Mouse (Mus musculus): ENCODE results near the gene Upk3a.

The Upk3a gene

DNA sequence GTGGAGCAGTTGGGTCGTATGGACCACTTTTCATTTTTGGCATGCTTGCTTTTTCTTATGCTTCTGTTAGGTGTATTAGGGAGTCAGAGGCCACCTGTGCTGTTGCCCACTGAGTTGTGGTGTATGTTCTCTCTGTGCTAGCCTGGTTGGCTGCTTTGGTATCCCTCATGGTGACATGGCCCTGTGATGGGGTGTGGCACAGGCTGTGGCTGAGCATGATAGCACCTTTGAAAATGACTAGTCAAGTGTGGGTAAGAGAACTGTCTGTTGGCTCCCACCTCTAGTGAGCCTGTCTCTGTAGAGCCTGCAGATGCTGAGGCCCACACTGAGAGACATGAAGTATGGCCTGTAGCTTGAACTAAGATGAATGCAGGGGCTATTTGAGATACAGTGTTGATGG lies 32.8 kb downstream of the Upk3a start:
- DNase-seq (ENCODE audit: low spot score in 2 of 2) = no peak

DNA sequence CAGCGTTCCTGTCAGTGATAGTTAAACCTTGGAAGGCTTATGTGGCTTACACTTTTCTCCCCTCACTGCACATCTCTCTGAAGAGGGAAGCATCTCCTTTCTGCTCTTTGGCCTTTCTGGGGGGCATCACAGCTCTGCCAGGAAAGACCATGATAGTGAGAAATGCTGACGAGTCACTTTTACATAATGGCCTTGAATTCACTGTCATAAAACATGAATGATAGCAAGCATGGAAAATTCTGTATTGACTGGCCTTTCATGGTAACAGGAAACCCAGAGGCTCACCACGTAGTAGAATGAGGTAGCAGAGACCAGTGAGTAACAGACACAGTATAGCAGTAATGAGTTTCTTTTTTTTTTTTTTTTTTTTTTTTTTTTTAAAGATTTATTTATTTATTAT lies 37.2 kb downstream of the Upk3a start:
- no peak for DNase-seq (ENCODE audit: low spot score in 2 of 2)

DNA sequence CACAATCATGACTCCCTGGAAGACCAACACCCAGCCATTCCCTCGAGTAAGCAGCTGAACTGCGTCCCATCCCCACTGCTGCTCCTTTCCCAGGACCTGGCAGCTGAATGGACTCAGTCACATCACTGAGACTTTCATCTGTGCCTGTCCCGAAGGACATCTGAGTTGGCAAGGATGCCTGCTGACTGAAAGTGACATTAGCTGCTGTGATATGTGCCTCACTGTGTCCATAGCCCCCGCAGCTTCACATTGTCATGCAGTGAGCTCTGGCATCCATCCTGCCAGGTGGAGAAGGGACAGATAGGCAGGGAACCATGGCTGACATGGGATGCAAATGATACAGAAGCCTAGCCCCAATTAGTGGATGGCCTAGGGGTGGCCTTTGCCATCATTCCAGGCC lies 38.2 kb downstream of the Upk3a start:
- no peak for DNase-seq (ENCODE audit: low spot score in 2 of 2)

- DNase-seq (ENCODE audit: low spot score in 2 of 2) = no peak
Observed at GRCm38 (mm10) chr15:85063421-85063820, 46.5 kb downstream of the Upk3a start.

DNA sequence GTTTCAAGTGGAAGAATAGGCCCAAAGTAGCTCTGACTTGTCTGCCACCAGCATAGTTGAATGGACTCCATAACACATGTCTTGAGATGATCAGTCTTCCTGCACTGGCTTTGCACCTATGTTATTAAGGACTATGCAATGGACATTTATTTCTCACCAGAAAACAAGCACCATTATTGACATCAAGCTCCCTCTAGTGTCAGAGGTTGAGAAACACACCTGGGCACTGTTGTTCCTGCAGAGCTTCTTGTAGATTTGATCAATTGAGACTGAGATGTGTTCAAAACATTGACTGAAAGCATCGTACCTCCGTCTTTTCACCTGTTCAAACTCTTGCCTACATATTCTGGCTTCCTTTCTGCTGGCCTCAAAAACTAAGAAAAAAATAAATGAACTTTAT lies 53.6 kb downstream of the Upk3a start:
- DNase-seq (ENCODE audit: low spot score in 2 of 2) = no peak
